Mouse (Mus musculus) heart, embryonic 16.5 days (tissue): ENCODE measurements at regions not wholly inside any gene's neighbourhood (a gene's known extent, or its start where the extent isn't known, plus 50 kb on each side); places are given as distances from the start of the nearest gene placed in this dataset.

Experiments
- ATAC-seq: fragments of 200-750 bp; cut with Nextera tagmentation; replicated peaks from 2 replicates; pipeline ENCODE4 v1.8.0; 2017; ENCODE audit warnings: moderate number of reproducible peaks; ENCODE audit not compliant: insufficient read depth, low FRiP score; ENCODE audit errors: extremely low read depth
- H3K27ac ChIP-seq: fragments of 300-500 bp; sonication (generic); 2 replicates; pipeline ENCODE4 v1.5.1; 2014; ENCODE audit warnings: mild to moderate bottlenecking, low read length, control low read depth, moderate library complexity
- H3K27me3 ChIP-seq: fragments of 300-500 bp; sonication (generic); 2 replicates; pipeline ENCODE4 v1.6.1; 2014; ENCODE audit warnings: low read length, mixed read lengths; ENCODE audit not compliant: control insufficient read depth, insufficient read depth
- H3K36me3 ChIP-seq: fragments of 300-500 bp; sonication (generic); 2 replicates; pipeline ENCODE4 v1.6.1; 2014; ENCODE audit not compliant: control insufficient read depth, insufficient read depth
- H3K4me1 ChIP-seq: fragments of 300-500 bp; sonication (generic); 2 replicates; pipeline ENCODE4 v1.6.1; 2014; ENCODE audit warnings: low read length, mixed read lengths; ENCODE audit not compliant: control insufficient read depth, insufficient read depth
- H3K4me2 ChIP-seq: fragments of 300-500 bp; sonication (generic); 2 replicates; pipeline ENCODE4 v1.6.1; 2014; ENCODE audit warnings: low read depth, mild to moderate bottlenecking, control low read depth, low read length
- H3K4me3 ChIP-seq: fragments of 300-500 bp; sonication (generic); 2 replicates; pipeline ENCODE4 v1.5.1; 2014; ENCODE audit warnings: mild to moderate bottlenecking, control low read depth, low read length
- H3K9ac ChIP-seq: fragments of 300-500 bp; sonication (generic); 2 replicates; pipeline ENCODE4 v1.6.1; 2014; ENCODE audit warnings: low read length, control low read depth
- H3K9me3 ChIP-seq: fragments of 300-500 bp; sonication (generic); replicated peaks from 2 replicates; pipeline ENCODE4 v1.6.1; 2016; ENCODE audit warnings: low read length; ENCODE audit not compliant: control insufficient read depth
- WGBS: fragments of 180-500 bp; shearing (Covaris S2); extraction: QIAGEN DNeasy Blood & Tissue Kit; methylation state at CpG from one replicate; pipeline ENCODE4 v1.1.7; 2014; 5-methylcytosine and 5-hydroxymethylcytosine counted together

GRCm38 (mm10) chr2:128361436-128361835 lies 229.6 kb upstream of the Spdye4c start:
- Histone ChIP-seq H3K36me3 (no peaks in the 10 kb centered on the region), H3K4me3 (no peak overlapping the region), H3K9ac (no peak overlapping the region), H3K4me1 (peaks cover 20% of the 10 kb centered on the region), H3K9me3 (peaks cover under 1% of the 10 kb centered on the region; the same call in 1 of the 2 replicates), H3K4me2 (no peak overlapping the region), H3K27me3 (no peaks in the 10 kb centered on the region), H3K27ac (no peak overlapping the region)
- no peak for ATAC-seq
- 95% methylated on average over 1 of the region's 1 CpGs for WGBS

- Histone ChIP-seq H3K9ac (peak overlapping the region; percentile 51), H3K9me3 (no peaks in the 10 kb centered on the region), H3K4me2 (peak overlapping the region; percentile 58), H3K36me3 (no peaks in the 10 kb centered on the region), H3K27ac (peak overlapping the region; percentile 82), H3K27me3 (no peaks in the 10 kb centered on the region), H3K4me1 (peaks cover 22% of the 10 kb centered on the region), H3K4me3 (peak overlapping the region; percentile 30)
- WGBS: 18% methylated on average over 14 of the region's 14 CpGs
- peak; percentile 88 for ATAC-seq
These were observed 226.8 kb upstream of the Spdye4c start for GRCm38 (mm10) chr2:128364161-128364560.

GRCm38 (mm10) chr2:128365004-128365403 lies 226.0 kb upstream of the Spdye4c start:
- Histone ChIP-seq H3K9me3 (no peaks in the 10 kb centered on the region), H3K36me3 (no peaks in the 10 kb centered on the region), H3K4me2 (no peak overlapping the region), H3K4me3 (no peak overlapping the region), H3K4me1 (peaks cover 22% of the 10 kb centered on the region), H3K27ac (peak overlapping the region; percentile 82), H3K27me3 (no peaks in the 10 kb centered on the region), H3K9ac (no peak overlapping the region)
- 0 out of 2 replicates have a peak, but pooled peaks have one; percentile 46 for ATAC-seq
- WGBS: 22% methylated on average over 3 of the region's 3 CpGs

- H3K9me3 ChIP-seq: no peaks in the 10 kb centered on the region
- WGBS: 88% methylated on average over 2 of the region's 2 CpGs
- H3K4me1 ChIP-seq: peaks cover 22% of the 10 kb centered on the region
These were observed 225.2 kb upstream of the Spdye4c start for GRCm38 (mm10) chr2:128365775-128366174.

GRCm38 (mm10) chr2:128367266-128368150 lies 223.5 kb upstream of the Spdye4c start:
- Histone ChIP-seq H3K9ac (no peak overlapping the region), H3K4me3 (no peak overlapping the region), H3K36me3 (no peaks in the 10 kb centered on the region), H3K4me1 (peaks cover 22% of the 10 kb centered on the region), H3K27ac (no peak overlapping the region), H3K4me2 (no peak overlapping the region), H3K27me3 (no peaks in the 10 kb centered on the region), H3K9me3 (no peaks in the 10 kb centered on the region)
- WGBS: 82% methylated on average over 14 of the region's 14 CpGs
- ATAC-seq: no peak

More at GRCm38 (mm10) chr2:128365775-128366174, 225.2 kb upstream of the Spdye4c start:
- H3K4me3 ChIP-seq: no peak overlapping the region
- no peak overlapping the region for H3K9ac ChIP-seq
- H3K36me3 ChIP-seq: no peaks in the 10 kb centered on the region
- no peak overlapping the region for H3K27ac ChIP-seq
- no peak overlapping the region for H3K4me2 ChIP-seq
- H3K27me3 ChIP-seq: no peaks in the 10 kb centered on the region
- no peak for ATAC-seq

GRCm38 (mm10) chr2:128368534-128369273 lies 222.3 kb upstream of the Spdye4c start:
- Histone ChIP-seq H3K36me3 (no peaks in the 10 kb centered on the region), H3K4me3 (no peak overlapping the region), H3K9ac (no peak overlapping the region), H3K27me3 (no peaks in the 10 kb centered on the region), H3K27ac (no peak overlapping the region), H3K4me2 (no peak overlapping the region), H3K4me1 (peaks cover 28% of the 10 kb centered on the region), H3K9me3 (no peaks in the 10 kb centered on the region)
- WGBS: 74% methylated on average over 7 of the region's 7 CpGs
- ATAC-seq: no peak

- Histone ChIP-seq H3K9ac (no peak overlapping the region), H3K27ac (no peak overlapping the region), H3K4me2 (no peak overlapping the region), H3K36me3 (no peaks in the 10 kb centered on the region), H3K4me1 (peaks cover 9% of the 10 kb centered on the region; the same call in 1 of the 2 replicates), H3K4me3 (no peak overlapping the region), H3K27me3 (no peaks in the 10 kb centered on the region), H3K9me3 (no peaks in the 10 kb centered on the region)
- ATAC-seq: no peak
- WGBS: 47% methylated on average over 10 of the region's 10 CpGs
These were observed 220.2 kb upstream of the Spdye4c start for GRCm38 (mm10) chr2:128370821-128371220.

- Histone ChIP-seq H3K9me3 (no peaks in the 10 kb centered on the region), H3K4me3 (no peak overlapping the region), H3K9ac (no peak overlapping the region), H3K27ac (no peak overlapping the region), H3K36me3 (no peaks in the 10 kb centered on the region), H3K4me2 (no peak overlapping the region), H3K4me1 (peaks cover 9% of the 10 kb centered on the region; the same call in 1 of the 2 replicates), H3K27me3 (no peaks in the 10 kb centered on the region)
- WGBS: 81% methylated on average over 13 of the region's 13 CpGs
- ATAC-seq: no peak
These were observed 218.8 kb upstream of the Spdye4c start for GRCm38 (mm10) chr2:128372204-128372603.
